Mouse (Mus musculus) heart, adult 2 months (tissue): Measurements from ENCODE around the gene Cd163l1. TPM values are rescaled to one million over a fixed set of nuclear protein-coding genes. Genes with fewer than 3 reads are reported as not detected.

Source experiments
- DNase-seq, 2 experiments: peaks; one replicate each; pipeline ENCODE4 v3.0.0; 2021
- H3K27ac ChIP-seq: fragments of 200-600 bp; 2 replicates; pipeline ENCODE4 v1.8.1; 2022
- H3K27me3 ChIP-seq: fragments of 200-500 bp; 2 replicates; pipeline ENCODE4 v1.6.1; 2012; ENCODE audit warnings: mild to moderate bottlenecking, low read length, inconsistent platforms, mixed read lengths; ENCODE audit not compliant: control insufficient read depth, insufficient read depth
- H3K36me3 ChIP-seq: fragments of 200-500 bp; 2 replicates; pipeline ENCODE4 v1.6.1; 2012; ENCODE audit warnings: low read length, inconsistent platforms; ENCODE audit not compliant: control insufficient read depth, insufficient read depth
- H3K4me1 ChIP-seq: fragments of 200-500 bp; 2 replicates; pipeline ENCODE4 v1.6.1; 2011; ENCODE audit warnings: low read length; ENCODE audit not compliant: control insufficient read depth, insufficient read depth
- H3K4me3 ChIP-seq: fragments of 200-600 bp; 2 replicates; pipeline ENCODE4 v1.8.1; 2022
- H3K79me2 ChIP-seq: fragments of 200-500 bp; replicated peaks from 2 replicates; pipeline ENCODE4 v1.6.1; 2012; ENCODE audit warnings: mild to moderate bottlenecking, inconsistent platforms, low read length, moderate library complexity, mixed read lengths; ENCODE audit not compliant: control insufficient read depth, insufficient read depth
- H3K9ac ChIP-seq: fragments of 200-500 bp; 2 replicates; pipeline ENCODE4 v1.6.1; 2012; ENCODE audit warnings: low read depth, mild to moderate bottlenecking, control low read depth, inconsistent platforms, low read length, mixed read lengths
- CTCF ChIP-seq: fragments of 200-600 bp; IDR thresholded peaks from 2 replicates; pipeline ENCODE4 v1.8.1; 2022; ENCODE audit warnings: antibody characterized with exemption, mild to moderate bottlenecking, moderate library complexity
- EP300 ChIP-seq: fragments of 200-500 bp; IDR thresholded peaks from 2 replicates; pipeline ENCODE4 v1.6.1; 2011; ENCODE audit warnings: low read depth, low read length, control low read depth; ENCODE audit not compliant: insufficient read depth
- POLR2A ChIP-seq: fragments of 200-500 bp; IDR thresholded peaks from 2 replicates; pipeline ENCODE4 v1.6.1; 2011; ENCODE audit warnings: mild to moderate bottlenecking, low read depth, low read length, control low read depth; ENCODE audit not compliant: insufficient read depth
- WGBS: fragments of 180-500 bp; shearing (Covaris S2); methylation state at CpG from one replicate; pipeline ENCODE4 v1.1.7; 2018; 5-methylcytosine and 5-hydroxymethylcytosine counted together
- intact Hi-C: fragments of 180-260 bp; cut with DNase I; formaldehyde crosslinking; loops from one replicate; pipeline ENCODE4 v1.15.1; 2025
- polyA plus RNA-seq: library from polyadenylated mRNA; depleted of rRNA; stranded (reverse); fragments of >200 nt; gene quantifications from 2 replicates; pipeline ENCODE4 v1.2.3, GENCODE M21; 2012
- total RNA-seq, 2 experiments: library from RNA; stranded (reverse); gene quantifications; 2 replicates each; pipeline ENCODE4 v1.2.3; 2021

The Cd163l1 gene
- total and polyA plus RNA-seq, 3 experiments: 0.27 TPM; not detected in 2

DNA sequence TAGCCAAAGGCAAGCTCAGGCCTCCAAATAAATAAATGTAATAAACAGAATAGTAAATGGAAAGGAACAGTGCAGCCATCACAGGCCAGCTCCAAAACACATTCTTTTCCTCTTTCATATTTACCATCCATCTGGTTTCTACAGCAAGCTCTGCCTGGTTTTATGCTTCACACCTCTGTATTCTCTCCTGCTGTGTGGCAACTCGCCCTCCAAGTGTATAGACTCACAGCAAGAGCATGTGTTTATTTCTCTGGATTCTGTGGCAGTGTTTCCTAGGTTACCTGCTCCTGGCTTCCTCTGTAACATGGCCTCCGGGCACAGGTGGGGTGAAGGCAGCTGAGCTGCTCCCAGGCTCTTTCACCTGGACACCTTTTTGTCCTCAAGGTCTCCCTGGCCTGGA is 25.6 kb upstream of the Cd163l1 start:
- no peak for DNase-seq
- Histone ChIP-seq H3K27me3 (no peaks in the 10 kb centered on the region), H3K9ac (no peak overlapping the region), H3K4me1 (no peaks in the 10 kb centered on the region), H3K79me2 (no peaks in the 10 kb centered on the region), H3K4me3 (no peak overlapping the region), H3K27ac (no peak overlapping the region), H3K36me3 (no peaks in the 10 kb centered on the region)
- WGBS: 56% methylated on average over 2 of the region's 2 CpGs
- no peak for TF ChIP-seq CTCF
- TF ChIP-seq EP300: no peak
- TF ChIP-seq POLR2A: no peak
- intact Hi-C loops: no loop called here

DNA sequence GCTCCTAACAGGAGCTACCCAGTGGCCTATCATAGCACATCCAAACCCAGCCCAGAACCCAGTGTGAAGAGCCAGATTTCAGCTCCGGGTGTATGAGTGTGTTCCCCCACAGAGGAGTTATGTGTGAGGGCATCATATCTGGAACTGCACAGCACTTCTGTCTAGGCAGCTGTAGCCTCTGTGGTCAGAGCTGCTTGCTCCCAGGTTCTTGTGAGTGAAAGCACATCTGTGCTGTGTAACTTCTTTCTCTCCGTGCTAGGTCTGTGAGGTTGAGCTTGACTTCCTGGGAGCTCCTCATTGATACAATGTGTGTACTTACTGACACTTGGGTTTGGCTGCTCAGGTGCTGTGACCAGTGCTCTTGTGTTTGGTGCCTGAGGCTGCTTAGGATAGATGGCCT is 25.2 kb upstream of the Cd163l1 start:
- Histone ChIP-seq H3K27me3 (no peaks in the 10 kb centered on the region), H3K4me1 (no peaks in the 10 kb centered on the region), H3K9ac (no peak overlapping the region), H3K27ac (no peak overlapping the region), H3K79me2 (no peaks in the 10 kb centered on the region), H3K36me3 (no peaks in the 10 kb centered on the region), H3K4me3 (no peak overlapping the region)
- intact Hi-C loops: no loop called here
- WGBS: 79% methylated on average over 2 of the region's 2 CpGs
- DNase-seq: no peak
- TF ChIP-seq CTCF: no peak
- TF ChIP-seq EP300: no peak
- no peak for TF ChIP-seq POLR2A

DNA sequence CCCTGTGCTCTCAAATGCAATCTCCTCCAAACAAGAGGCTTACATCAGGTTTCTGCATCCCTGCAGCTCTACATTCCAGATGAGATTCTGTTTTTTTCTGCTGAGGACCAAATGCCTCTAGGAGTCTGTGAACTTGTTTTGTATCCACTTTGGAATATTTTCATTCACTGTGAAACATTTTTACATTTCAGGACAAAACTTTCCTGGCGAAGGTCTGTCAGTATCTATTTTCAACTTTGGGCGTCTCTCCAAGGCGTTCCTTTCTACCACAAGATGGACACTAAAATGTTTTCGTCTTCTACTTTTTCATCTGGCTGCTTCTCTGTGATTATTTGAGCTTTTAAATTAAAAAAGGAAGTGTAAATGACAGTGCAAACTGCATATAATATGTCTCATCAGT is 24.0 kb upstream of the Cd163l1 start:
- intact Hi-C loops: no loop called here
- H3K4me1 ChIP-seq: no peaks in the 10 kb centered on the region
- no peak for TF ChIP-seq EP300
- TF ChIP-seq CTCF: no peak
- no peak for TF ChIP-seq POLR2A
- no peak overlapping the region for H3K9ac ChIP-seq
- H3K27ac ChIP-seq: no peak overlapping the region
- H3K36me3 ChIP-seq: no peaks in the 10 kb centered on the region
- H3K27me3 ChIP-seq: no peaks in the 10 kb centered on the region
- no peak for DNase-seq
- no peaks in the 10 kb centered on the region for H3K79me2 ChIP-seq
- no peak overlapping the region for H3K4me3 ChIP-seq
- 72% methylated on average over 4 of the region's 4 CpGs for WGBS

DNA sequence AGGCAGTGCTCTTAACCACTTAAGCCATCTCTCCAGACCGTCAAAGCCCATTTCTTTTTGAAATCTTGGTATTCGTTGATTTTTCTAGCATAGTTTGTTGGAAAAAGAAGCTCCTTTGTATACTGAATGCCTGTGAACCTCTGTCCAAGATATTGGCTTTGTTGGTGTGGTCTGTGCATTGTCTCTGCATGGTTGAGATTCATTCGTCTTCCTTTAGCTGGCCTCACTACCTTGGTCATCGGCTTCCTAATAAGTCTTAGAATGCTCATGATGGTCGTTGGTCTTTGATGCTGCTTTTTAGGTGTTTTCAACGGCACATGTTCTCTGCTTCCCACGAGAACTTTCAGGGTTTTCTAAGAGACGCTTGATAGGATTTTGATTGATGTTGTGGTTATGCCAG is 22.1 kb upstream of the Cd163l1 start:
- Histone ChIP-seq H3K79me2 (no peaks in the 10 kb centered on the region), H3K36me3 (no peaks in the 10 kb centered on the region), H3K27me3 (no peaks in the 10 kb centered on the region), H3K4me1 (no peaks in the 10 kb centered on the region), H3K27ac (no peak overlapping the region), H3K9ac (no peak overlapping the region), H3K4me3 (no peak overlapping the region)
- WGBS: 69% methylated on average over 8 of the region's 8 CpGs
- intact Hi-C loops: no loop called here
- TF ChIP-seq EP300 (no peak), CTCF (no peak), POLR2A (no peak)
- no peak for DNase-seq

DNA sequence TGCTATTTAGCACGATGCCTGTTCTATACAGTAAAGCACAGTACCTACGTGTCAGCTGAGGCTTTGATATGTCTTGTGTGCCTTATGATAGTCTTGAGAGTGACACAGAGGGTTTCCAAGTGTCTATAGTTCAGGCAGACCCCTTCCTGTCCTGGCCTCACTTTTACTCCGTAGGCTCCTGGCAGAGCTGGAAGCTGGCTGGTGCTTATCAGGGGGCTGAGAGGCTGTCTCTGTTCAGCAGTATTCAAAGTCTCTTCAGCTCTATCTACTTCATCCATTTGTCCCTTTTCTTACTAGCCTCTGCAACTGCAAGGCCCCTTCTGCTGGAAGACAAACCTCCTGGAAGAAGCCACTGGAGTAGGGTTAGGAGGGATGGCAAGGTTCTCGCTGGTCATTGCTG is 17.0 kb upstream of the Cd163l1 start:
- WGBS: 69% methylated on average over 4 of the region's 4 CpGs
- no peak overlapping the region for H3K4me3 ChIP-seq
- H3K27me3 ChIP-seq: no peaks in the 10 kb centered on the region
- H3K27ac ChIP-seq: no peak overlapping the region
- no peaks in the 10 kb centered on the region for H3K79me2 ChIP-seq
- intact Hi-C loops: no loop called here
- H3K9ac ChIP-seq: no peak overlapping the region
- no peaks in the 10 kb centered on the region for H3K36me3 ChIP-seq
- TF ChIP-seq POLR2A (no peak), CTCF (no peak), EP300 (no peak)
- DNase-seq: no peak
- no peaks in the 10 kb centered on the region for H3K4me1 ChIP-seq

DNA sequence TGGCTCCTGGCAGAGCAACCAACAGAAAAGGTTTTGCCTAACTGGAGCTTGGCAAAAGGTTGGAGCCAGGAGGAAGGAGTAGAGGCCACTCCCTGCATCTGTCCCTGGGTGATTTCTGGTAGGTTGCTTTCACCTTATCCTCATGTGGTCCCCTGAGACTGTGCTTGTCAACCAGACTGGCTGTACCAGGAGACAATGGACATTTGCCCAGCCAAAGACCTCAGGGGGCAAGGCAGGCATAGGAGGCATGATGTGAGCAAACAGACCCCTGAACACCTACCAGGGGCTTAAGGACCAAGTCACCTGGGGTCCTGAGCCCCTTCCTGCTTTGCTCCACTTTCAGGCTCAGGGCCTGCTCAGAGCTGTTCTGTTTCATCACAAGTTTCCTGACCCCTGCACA is 12.2 kb upstream of the Cd163l1 start, which contains the start of gene Olfr524:
TSS of gene Olfr524 (minus strand) at position 101 of the 400 bp plus-strand sequence.
- no peak for DNase-seq
- no peak within 1 kb of the TSS for H3K27ac ChIP-seq
- H3K79me2 ChIP-seq: no peaks in the 10 kb centered on the region
- no peaks in the 10 kb centered on the region for H3K36me3 ChIP-seq
- no peak within 1 kb of the TSS for H3K4me3 ChIP-seq
- H3K4me1 ChIP-seq: no peaks in the 10 kb centered on the region
- intact Hi-C loops: no loop called here
- no peak within 1 kb of the TSS for H3K9ac ChIP-seq
- TF ChIP-seq POLR2A (no peak), EP300 (no peak), CTCF (no peak)
- H3K27me3 ChIP-seq: no peaks in the 10 kb centered on the region
